Mouse (Mus musculus) forebrain, embryonic 16.5 days (tissue): ENCODE data around the gene Il21r. TPM values are rescaled to one million over a fixed set of nuclear protein-coding genes. Genes with fewer than 3 reads are reported as not detected.

Experiments used
- ATAC-seq: fragments of 200-750 bp; cut with Nextera tagmentation; 2 replicates; pipeline ENCODE4 v1.8.0; 2017; ENCODE audit warnings: mild to moderate bottlenecking, moderate library complexity
- H3K27ac ChIP-seq: fragments of 300-500 bp; sonication (generic); 2 replicates; pipeline ENCODE4 v1.5.1; 2014; ENCODE audit warnings: low read length, control low read depth
- H3K27me3 ChIP-seq: fragments of 300-500 bp; sonication (generic); replicated peaks from 2 replicates; pipeline ENCODE4 v1.6.1; 2014; ENCODE audit warnings: low read length; ENCODE audit not compliant: control insufficient read depth, insufficient read depth
- H3K36me3 ChIP-seq: fragments of 300-500 bp; sonication (generic); 2 replicates; pipeline ENCODE4 v1.6.1; 2014; ENCODE audit not compliant: control insufficient read depth, insufficient read depth
- H3K4me1 ChIP-seq: fragments of 300-500 bp; sonication (generic); replicated peaks from 2 replicates; pipeline ENCODE4 v1.6.1; 2014; ENCODE audit warnings: low read length; ENCODE audit not compliant: control insufficient read depth, insufficient read depth
- H3K4me2 ChIP-seq: fragments of 300-500 bp; sonication (generic); 2 replicates; pipeline ENCODE4 v1.6.1; 2014; ENCODE audit warnings: mild to moderate bottlenecking, low read length, control low read depth
- H3K4me3 ChIP-seq: fragments of 300-500 bp; sonication (generic); replicated peaks from 2 replicates; pipeline ENCODE4 v1.5.1; 2014; ENCODE audit warnings: mild to moderate bottlenecking, low read length, control low read depth
- H3K9ac ChIP-seq: fragments of 300-500 bp; sonication (generic); replicated peaks from 2 replicates; pipeline ENCODE4 v1.6.1; 2014; ENCODE audit warnings: low read depth, low read length, control low read depth
- H3K9me3 ChIP-seq: fragments of 300-500 bp; sonication (generic); 2 replicates; pipeline ENCODE4 v1.6.1; 2016; ENCODE audit warnings: low read length; ENCODE audit not compliant: control insufficient read depth
- WGBS: fragments of 180-500 bp; shearing (Covaris S2); extraction: QIAGEN DNeasy Blood & Tissue Kit; methylation state at CpG from one replicate; pipeline ENCODE4 v1.1.7; 2014; 5-methylcytosine and 5-hydroxymethylcytosine counted together
- polyA plus RNA-seq: library from polyadenylated mRNA; unstranded; fragments of >200 nt; fragmentation: Nextera tagmentation; extraction: Ambion mirVana; gene quantifications from 2 replicates; pipeline ENCODE4 v1.2.1, GENCODE M21; 2015

Il21r gene
- polyA plus RNA-seq, 1 experiment from 2014 or later: 0.37 TPM

- Histone ChIP-seq H3K9me3 (no peaks in the 10 kb centered on the region), H3K4me3 (no peak overlapping the region), H3K27ac (no peak overlapping the region), H3K27me3 (no peaks in the 10 kb centered on the region), H3K4me1 (no peaks in the 10 kb centered on the region), H3K4me2 (no peak overlapping the region), H3K36me3 (no peaks in the 10 kb centered on the region), H3K9ac (no peak overlapping the region)
- ATAC-seq: no peak
- 82% methylated on average over 7 of the region's 7 CpGs for WGBS
Observed at GRCm38 (mm10) chr7:125622741-125623685, 19.8 kb downstream of the Il21r start.

- Histone ChIP-seq H3K4me1 (no peaks in the 10 kb centered on the region), H3K27ac (no peak overlapping the region), H3K36me3 (no peaks in the 10 kb centered on the region), H3K4me3 (no peak overlapping the region), H3K9ac (no peak overlapping the region), H3K4me2 (no peak overlapping the region), H3K27me3 (no peaks in the 10 kb centered on the region), H3K9me3 (peaks cover 3% of the 10 kb centered on the region; the same call in 1 of the 2 replicates)
- no peak for ATAC-seq
- WGBS: 69% methylated on average over 4 of the region's 4 CpGs
Observed at GRCm38 (mm10) chr7:125625219-125625618, 22.0 kb downstream of the Il21r start.

GRCm38 (mm10) chr7:125625829-125626228, 22.6 kb downstream of the Il21r start:
- H3K4me2 ChIP-seq: no peak overlapping the region
- H3K9me3 ChIP-seq: peaks cover 3% of the 10 kb centered on the region; the same call in 1 of the 2 replicates
- H3K27ac ChIP-seq: no peak overlapping the region
- no peaks in the 10 kb centered on the region for H3K36me3 ChIP-seq
- H3K4me1 ChIP-seq: no peaks in the 10 kb centered on the region
- 72% methylated on average over 7 of the region's 7 CpGs for WGBS
- no peaks in the 10 kb centered on the region for H3K27me3 ChIP-seq
- H3K4me3 ChIP-seq: no peak overlapping the region
- no peak for ATAC-seq
- no peak overlapping the region for H3K9ac ChIP-seq

DNA sequence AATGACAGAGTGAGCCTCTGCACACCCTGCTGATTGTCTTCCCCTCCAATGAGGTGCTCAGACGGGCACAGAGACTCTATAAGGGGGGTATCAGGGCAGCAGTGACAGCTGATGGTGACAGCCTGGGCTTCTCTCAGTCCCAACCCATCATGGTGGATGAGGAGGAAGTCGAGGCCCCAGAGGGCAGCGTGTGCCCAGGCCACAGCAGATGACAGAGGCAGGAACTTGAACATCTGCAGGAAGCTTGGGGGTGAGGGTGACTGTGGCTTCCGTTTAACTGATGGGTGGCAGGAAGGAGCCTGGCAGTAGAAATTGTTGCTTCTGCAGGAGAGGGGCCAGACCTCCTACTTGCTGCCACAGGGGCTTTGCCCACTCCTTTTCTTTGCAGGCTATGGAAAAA, 27.1 kb downstream of the Il21r start:
- no peak overlapping the region for H3K4me3 ChIP-seq
- H3K36me3 ChIP-seq: no peaks in the 10 kb centered on the region
- no peak overlapping the region for H3K9ac ChIP-seq
- H3K4me1 ChIP-seq: no peaks in the 10 kb centered on the region
- no peak for ATAC-seq
- H3K4me2 ChIP-seq: no peak overlapping the region
- peaks cover 3% of the 10 kb centered on the region; the same call in 1 of the 2 replicates for H3K9me3 ChIP-seq
- no peak overlapping the region for H3K27ac ChIP-seq
- WGBS: 75% methylated on average over 4 of the region's 4 CpGs
- no peaks in the 10 kb centered on the region for H3K27me3 ChIP-seq

GRCm38 (mm10) chr7:125630989-125631388, 27.8 kb downstream of the Il21r start:
- no peak overlapping the region for H3K27ac ChIP-seq
- no peak overlapping the region for H3K9ac ChIP-seq
- no peaks in the 10 kb centered on the region for H3K4me1 ChIP-seq
- WGBS: 91% methylated on average over 3 of the region's 3 CpGs
- H3K27me3 ChIP-seq: no peaks in the 10 kb centered on the region
- H3K9me3 ChIP-seq: peaks cover 3% of the 10 kb centered on the region; the same call in 1 of the 2 replicates
- no peak for ATAC-seq
- H3K4me3 ChIP-seq: no peak overlapping the region
- H3K36me3 ChIP-seq: no peaks in the 10 kb centered on the region
- no peak overlapping the region for H3K4me2 ChIP-seq

- 81% methylated on average over 8 of the region's 8 CpGs for WGBS
Observed at GRCm38 (mm10) chr7:125637220-125638140, 34.3 kb downstream of the Il21r start.

GRCm38 (mm10) chr7:125638376-125638775, 35.1 kb downstream of the Il21r start:
- Histone ChIP-seq H3K9me3 (no peaks in the 10 kb centered on the region), H3K36me3 (peaks cover 20% of the 10 kb centered on the region; the same call in 1 of the 2 replicates), H3K27ac (no peak overlapping the region), H3K4me3 (no peak overlapping the region), H3K9ac (no peak overlapping the region), H3K4me2 (no peak overlapping the region), H3K4me1 (peaks cover 3% of the 10 kb centered on the region; the same call in 1 of the 2 replicates), H3K27me3 (no peaks in the 10 kb centered on the region)
- 0 out of 2 replicates have a peak, but pooled peaks have one; percentile 7 for ATAC-seq
- 69% methylated on average over 6 of the region's 6 CpGs for WGBS

More at GRCm38 (mm10) chr7:125637220-125638140, 34.3 kb downstream of the Il21r start:
- no peak for ATAC-seq
- Histone ChIP-seq H3K9me3 (no peaks in the 10 kb centered on the region), H3K36me3 (peaks cover 15% of the 10 kb centered on the region; the same call in 1 of the 2 replicates), H3K4me2 (no peak overlapping the region), H3K4me1 (peaks cover 3% of the 10 kb centered on the region; the same call in 1 of the 2 replicates), H3K27me3 (no peaks in the 10 kb centered on the region), H3K9ac (no peak overlapping the region), H3K27ac (no peak overlapping the region), H3K4me3 (no peak overlapping the region)

DNA sequence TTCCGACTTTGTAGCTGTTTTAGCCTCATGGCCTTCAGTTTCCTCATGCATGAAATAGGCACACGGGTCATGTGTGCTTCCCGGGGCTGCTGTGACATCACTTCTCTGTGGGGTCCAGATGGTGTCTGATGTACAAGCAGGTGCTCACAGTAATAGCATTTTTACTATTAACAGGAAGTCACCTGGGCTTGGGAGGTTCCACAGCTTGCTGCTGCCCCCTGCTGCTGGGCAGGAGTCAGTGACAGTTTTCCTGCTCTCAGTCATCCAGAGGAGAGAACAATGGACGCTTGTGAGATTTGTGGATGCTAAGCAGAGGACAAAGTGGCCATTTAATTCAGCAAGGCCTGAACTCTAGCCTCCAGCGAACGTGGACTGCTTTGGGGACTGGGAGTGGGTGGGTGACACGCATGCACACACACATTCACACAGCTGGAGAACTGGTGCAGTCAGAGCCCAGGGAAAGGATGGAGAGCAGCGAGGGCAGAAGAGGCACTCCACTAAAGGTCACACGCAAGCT, 35.7 kb downstream of the Il21r start:
- 34% methylated on average over 9 of the region's 9 CpGs for WGBS
- Histone ChIP-seq H3K27me3 (no peaks in the 10 kb centered on the region), H3K27ac (peak overlapping the region; percentile 9; the same call in 1 of the 2 replicates), H3K4me3 (no peak overlapping the region), H3K9me3 (no peaks in the 10 kb centered on the region), H3K4me2 (no peak overlapping the region), H3K36me3 (peaks cover 25% of the 10 kb centered on the region), H3K9ac (peak overlapping the region; percentile 34; the same call in 1 of the 2 replicates), H3K4me1 (peaks cover 3% of the 10 kb centered on the region; the same call in 1 of the 2 replicates)
- peak; percentile 51 for ATAC-seq
